Mouse (Mus musculus) lung, adult 18-20 months (tissue): ENCODE results near the gene Uspl1.
"Not testable (repeated sequence)": the region's sequence is repeated elsewhere in the genome, so short reads cannot be mapped to it uniquely, and the experiment has no call there.

Experiments
- DNase-seq, 2 experiments: peaks; one replicate each; pipeline ENCODE4 v3.0.0; 2022; ENCODE audit warnings: mixed read lengths in 2 of 2

Gene Uspl1

DNA sequence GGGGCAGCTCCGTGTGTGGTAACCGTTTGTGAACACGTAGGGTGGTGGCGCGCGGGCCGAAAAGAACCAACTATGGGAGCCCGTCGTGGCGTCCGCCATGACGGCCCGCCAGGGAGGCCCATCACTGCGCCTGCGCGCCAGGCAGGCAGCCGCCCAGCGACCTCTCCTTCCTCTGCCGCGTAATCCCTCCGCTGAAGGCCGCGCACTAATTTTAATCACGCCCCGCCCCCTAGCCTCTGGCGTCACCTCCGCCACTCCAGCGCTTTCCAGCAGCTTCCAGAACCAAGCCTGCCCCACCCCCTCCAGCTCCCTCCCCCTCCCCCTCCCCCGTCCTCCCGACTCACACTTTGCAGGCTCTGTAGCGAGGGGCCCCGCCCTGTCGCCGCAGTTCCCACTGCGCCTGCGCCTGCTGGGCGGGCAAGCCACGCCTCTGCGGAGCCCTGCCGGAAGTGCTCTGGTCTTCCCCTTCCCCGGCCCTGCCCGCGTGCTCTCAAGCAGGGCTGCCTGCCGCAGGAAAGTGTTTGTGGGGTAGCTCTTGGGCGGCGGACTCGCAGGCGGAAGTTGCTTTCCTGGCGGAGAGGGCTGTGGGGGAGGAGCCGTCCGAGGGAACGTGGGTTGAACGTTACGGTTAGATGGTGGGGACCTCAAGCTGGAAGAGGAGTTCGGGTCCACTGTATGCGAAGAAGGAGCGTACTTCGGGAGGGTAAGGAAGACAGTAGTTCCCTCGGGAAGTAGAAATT is at the start of gene Uspl1, which contains the start of gene Hmgb1:
Gene Uspl1, plus strand, starts transcription at position 247 of the 740 bp plus-strand sequence.
Gene Hmgb1, minus strand, starts transcription at position 386 of the 740 bp plus-strand sequence.
- DNase-seq = peak; percentile 98 to 99

DNA sequence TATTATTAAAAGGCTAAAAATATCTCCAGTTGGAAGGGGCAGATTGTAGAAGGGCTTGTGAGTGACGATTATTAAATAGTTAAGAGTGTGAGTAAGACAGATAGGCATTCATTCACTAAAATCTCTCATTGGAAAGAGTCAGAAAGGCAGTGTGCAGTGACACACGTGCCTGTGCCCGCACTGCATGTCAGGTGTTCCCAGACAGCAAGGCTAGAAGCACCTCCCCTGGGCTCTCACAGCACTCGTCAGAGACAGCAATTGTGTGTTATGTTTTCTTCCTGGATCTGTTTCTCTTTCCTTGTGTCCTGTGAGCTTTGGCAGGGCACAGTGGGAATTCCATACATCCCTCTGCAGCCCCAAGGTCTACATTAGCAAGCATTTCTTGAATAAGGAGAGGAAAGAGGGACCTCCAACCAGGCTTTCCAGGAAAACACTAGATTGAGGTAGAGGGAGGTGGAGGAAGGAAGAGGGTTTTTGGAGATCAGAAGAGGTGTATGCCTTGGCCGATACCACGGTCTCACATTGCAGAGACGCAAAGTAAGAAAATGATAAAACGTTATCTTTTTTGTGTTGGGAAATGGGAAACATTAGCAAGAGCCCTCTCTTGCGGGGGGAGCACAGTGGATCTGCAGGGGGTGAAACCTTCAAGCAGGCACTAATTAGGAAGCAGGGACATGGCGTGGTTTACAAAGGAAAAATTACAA is 49.2 kb upstream of the Uspl1 start:
- no peak for DNase-seq

DNA sequence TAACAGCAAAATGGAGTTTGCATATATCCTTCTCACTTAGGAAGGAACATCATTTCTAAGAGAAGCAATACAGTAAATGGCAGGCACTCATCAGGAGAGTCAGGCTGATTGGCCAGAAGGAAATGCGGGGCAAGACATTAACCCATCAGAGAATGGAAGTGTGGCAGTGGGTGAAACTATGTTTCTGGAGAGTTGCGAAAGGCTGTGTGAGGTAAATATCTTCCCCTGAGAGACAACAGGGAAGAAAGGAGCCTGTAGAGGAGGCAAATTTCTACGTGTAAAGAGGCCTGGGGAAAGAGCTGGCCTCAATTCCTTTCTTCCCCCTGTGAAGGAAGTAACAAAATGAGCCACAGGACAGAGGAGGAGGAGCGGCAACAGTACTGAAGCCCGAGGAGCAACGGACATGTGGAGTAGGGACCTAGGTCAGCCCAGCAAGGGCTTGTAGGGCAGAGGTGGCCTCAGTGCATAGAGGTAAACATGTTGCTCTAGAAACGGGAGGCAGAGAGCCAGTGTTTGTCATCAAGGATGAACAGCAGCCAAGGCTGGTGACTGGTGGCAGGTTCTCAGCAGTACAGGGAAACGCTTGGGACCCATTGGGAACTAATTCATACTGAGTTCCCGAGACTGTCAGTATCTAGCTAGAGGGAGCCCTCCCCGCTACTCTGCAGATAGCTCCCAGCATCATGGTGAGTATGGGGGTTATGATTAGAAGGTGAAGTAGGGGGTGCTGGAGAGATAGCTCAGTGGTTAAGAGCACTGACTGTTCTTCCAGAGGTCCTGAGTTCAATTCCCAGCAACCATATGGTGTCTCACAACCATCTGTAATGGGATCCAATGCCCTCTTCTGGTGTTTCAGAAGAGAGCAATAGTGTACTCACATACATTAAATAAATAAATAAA is 48.4 kb upstream of the Uspl1 start:
- DNase-seq = no peak

DNA sequence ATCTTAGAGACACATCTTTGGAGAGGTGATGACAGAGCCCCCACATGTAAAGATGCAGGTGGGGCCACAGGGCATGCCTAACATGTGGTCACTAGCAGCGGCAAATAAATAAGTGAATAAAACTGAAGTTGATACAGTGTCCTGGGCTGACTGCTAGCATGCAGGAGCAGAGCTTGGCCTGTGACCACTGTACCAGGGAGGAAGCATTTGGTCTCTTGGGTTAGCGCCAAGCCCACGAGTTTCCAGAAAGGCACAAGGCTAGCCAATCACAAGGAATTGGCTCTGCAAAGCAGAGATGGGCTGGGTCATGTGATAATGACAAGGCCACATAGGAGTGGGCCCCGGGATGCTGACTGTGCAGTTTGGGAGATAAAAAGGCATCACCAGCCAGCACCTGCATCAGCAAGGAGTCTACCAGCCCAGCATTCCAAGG is 47.2 kb upstream of the Uspl1 start:
- no peak for DNase-seq

DNA sequence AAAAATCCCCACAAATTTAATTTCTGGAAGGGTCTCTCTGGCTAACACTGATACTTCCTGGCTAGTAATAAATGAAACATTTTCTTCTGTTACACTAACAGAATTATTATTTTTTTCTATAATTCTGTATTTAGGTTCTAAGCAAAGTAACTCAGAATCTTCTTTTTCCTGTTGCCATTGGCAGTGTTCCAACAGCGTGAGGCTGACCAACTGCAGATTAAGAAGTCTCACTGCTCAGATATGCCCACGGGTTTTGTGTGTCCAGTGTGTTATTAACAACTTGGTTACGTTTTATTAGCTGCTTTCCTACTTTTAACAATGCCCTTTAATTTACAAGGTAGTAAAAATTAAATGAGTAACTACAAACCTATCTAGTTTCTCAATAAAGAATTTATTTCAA is 46.7 kb upstream of the Uspl1 start:
- DNase-seq = no peak

DNA sequence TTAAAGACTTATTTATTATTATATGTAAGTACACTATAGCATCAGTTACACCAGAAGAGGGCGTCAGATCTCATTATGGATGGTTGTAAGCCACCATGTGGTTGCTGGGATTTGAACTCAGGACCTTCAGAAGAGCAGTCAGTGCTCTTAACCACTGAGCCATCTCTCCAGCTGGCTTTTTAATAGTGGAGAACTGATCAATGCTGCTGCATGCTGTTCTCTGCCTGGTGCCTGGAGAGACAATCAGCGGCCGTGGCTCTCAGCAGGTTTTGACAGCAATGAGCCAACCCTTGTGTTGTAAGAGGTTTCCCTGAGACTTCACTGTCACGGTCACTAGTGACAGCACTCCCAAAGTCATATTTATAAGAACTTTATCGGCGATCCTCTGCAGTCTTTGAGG is 46.1 kb upstream of the Uspl1 start:
- not testable (repeated sequence) for DNase-seq

DNA sequence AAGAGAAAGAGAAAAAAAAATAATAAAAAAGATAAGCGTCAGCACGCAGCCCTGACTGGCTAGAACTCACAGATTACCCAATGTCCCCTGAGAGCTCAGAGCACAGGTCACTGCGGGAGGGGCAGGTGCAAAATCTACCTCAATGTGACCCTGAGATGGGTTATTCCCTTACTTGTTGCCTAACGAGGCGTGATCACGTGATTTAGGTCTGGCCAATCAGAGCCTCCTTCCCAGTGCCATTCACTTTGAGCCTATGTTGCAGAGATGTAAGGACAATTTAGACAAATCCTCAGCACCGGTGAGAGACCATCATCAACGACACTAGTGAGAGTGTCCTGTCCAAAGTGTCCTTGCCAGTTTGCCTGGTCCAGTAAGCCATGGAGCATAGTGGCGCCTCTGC is 43.8 kb upstream of the Uspl1 start:
- no peak for DNase-seq

DNA sequence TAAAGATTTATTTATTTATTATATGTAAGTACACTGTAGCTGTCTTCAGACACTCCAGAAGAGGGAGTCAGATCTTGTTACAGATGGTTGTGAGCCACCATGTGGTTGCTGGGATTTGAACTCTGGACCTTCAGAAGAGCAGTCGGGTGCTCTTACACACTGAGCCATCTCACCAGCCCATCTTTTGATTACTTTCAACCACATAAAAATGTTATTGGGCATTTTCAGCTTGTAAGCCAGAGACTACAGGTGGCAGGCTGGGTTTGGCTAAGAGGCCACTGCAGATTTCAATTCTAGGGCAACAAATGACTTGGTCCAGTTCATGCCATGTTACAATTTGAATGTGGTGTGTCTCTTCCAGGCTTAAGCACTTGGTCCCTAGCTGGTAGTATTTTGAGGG is 43.0 kb upstream of the Uspl1 start:
- not testable (repeated sequence) for DNase-seq

DNA sequence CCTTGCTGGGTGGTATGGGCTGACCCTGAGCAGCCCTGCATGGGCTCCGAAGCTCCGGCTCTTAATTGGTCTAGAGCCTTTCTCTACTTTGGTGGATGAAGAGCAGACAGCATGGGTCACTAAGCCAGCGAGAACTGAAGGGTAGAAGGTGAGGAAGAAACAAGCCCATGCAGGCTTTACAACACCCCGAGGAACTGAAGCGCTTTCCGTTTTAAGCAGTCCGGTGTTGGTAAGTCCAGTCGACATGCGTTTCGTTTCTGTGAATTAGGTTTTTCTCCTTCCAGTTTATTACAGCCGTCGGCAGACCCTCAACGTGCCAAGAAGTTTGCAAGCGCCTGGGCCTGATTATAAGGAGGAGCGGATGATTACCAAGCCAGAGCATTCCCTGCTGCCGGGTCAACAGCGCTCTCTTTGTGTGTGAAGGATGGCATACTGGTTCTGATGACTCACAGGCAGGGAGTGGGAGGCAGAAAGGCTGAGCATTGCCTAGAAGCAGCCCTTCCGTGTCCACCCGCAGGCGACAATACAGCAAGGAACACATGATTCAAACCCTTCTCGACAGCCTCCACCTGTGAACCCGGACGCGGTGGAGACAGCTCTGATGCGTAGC is 40.3 kb upstream of the Uspl1 start:
- peak; percentile 13 to 33 for DNase-seq

DNA sequence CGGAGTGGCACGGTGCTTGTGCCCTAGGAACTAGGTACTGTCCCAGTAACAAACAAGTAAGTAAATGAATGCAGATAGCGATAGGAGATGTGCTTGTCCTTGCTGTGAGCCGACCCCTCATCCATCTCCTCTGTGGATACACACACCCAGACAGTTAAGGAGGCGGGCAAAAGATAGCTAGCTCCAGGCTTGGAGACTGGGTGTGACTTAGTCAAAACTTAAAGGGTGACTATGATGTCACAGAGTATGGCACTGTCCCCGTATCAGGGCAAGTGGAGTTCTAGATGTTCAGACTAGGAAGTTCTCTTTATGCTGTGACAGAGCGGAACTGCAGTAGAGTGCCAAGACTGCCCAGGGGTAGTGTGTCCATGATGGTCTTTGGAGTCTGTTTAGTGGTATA is 37.5 kb upstream of the Uspl1 start:
- no peak for DNase-seq

DNA sequence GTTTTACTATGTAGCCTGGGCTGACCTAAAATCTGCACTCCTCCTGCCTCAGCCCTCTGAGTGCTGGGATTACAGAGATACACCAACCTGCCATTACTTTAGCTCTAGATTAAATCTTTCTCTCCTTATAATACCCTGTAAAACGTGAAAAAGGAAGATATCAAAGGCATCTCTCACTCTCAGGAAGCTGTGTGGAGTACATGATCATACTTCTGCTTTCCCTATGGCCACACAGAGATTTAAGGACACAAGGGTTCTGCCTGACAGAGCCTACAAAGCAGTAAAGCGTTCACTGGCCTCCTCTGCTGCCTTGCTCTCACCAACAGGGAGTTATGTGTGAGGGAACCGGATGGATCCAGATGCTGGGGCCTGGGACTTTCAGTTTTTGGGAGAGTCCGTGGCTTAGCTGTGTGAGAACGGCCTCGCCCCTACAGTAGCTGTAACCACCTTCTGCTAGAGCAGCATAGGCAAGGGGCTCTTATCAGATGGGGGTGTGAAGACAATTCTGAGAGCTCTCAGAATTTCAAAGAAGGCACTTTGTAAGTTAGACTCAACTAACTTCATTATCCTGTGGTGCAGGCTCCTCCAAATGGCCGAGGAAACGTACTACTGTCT is 36.7 kb upstream of the Uspl1 start:
- DNase-seq = no peak

DNA sequence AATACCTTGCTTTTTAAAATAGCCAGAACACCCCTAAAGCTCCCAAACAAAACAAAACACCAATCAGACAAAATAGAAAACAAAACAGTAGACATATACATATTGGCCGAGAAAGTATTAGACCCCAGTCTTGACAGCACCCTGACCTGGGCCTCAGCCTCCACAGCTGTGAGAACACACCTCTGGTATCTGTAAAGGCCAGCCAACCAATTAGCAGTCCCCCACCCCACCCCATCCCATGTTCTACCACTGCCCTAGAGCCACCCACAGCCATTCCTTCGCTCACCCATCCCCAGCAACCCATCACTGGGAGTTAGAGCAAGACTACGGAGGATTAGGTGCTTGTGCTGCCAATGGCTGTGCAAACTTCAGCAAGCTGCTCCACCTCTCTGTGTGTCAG is 33.3 kb upstream of the Uspl1 start:
- DNase-seq = no peak

DNA sequence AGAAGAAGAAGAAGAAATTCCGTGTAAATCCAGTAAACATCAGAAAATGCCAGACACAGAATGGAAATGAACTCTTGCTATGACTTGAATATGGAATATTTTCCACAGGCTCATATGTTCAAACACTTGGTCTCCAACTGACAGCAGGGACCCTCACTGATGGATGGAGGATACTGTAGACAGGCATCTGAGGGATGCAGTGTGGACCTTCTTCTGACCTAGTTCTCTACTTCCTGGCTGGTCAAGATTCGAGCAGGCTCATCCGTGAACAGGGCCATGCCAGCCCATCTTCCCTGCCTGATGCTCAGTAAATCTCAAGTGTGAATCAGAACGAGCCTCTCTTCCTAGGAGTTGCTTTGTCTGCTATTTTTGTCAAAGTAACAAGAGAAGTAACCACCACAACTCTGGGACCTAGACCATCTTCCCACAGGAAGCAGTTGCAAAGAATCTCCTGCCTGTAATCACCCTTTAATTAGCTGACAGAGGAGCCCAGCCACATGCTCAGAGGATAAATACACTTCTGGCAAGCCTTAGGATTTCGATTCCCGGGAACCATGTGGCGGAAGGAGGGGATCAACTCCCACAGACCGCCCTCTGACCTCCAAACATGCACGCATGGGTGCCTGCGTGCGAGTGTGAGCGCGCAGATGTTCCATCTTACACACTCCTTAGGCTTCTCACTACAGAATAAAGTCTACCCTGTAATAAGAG is 31.9 kb upstream of the Uspl1 start:
- peak; percentile 37 to 67 for DNase-seq

DNA sequence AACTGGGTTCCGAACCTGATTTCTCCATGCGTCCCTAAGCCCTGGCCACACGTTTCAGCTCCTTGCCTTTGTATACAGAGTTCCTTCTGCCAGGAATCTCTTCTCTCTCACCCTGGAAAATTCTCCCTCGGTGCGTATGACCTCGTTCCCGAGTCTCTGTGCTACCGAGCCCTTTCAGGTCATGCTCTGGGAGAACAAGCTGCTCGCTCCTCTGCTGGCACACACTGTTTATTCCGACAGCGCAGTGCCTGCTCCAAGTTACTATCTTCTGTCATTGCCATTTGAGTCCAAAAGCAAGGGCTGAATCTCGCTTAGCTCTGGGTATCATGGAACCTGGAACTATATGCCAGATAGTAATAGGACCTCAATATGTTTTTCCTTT is 31.4 kb upstream of the Uspl1 start:
- DNase-seq = peak in 1 of 2 experiments; percentile 23

DNA sequence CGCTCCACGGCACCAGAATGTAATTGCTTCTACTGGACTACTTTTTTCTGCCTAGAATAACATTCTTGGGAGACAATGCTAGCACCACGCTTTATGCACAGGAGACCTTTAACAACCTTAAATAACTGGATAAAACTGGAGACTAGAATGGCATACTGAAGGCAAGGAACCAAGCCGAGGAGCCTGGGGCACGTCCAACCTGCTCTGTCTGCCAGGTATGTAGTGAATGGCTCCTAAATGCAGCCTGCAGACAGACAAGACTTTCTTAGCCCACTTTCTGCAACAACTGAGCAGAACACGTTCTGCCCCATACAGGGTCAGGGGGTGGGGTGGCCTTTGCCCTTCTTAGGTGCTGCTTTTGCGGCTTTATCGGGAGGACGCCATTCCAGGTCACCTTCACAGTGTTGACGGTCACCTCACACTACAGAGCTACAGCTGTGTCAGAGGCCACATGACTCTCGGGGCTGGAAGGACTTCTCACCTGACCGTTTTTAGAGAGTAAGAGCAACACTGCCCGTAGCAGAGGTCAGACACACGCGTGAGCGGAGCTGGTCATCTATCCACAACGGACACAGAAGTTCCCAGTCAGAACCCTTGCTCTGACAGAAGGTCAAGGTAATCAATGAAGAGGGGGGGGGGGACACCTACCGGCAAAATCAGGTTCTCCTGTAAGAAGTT is 27.1 kb upstream of the Uspl1 start:
- no peak for DNase-seq

DNA sequence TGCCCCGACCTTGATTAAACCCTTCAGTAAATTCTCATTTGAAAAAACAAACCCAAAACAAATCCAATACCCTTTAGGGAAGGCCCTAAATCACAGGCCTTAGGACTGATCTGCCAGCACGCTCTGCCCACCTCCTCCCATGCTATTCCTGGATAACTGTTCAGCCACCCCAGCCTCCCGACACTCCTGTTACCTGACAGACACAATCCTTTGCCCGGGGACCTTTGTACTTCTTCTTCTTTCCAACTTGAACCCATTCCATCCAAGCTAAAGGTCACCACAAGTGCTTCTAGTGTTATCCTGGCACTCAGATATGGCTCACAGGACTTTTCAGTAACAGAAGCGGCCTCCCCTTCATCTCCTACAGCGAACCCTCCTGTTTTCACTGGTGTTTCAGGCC is 25.1 kb upstream of the Uspl1 start:
- DNase-seq = no peak

DNA sequence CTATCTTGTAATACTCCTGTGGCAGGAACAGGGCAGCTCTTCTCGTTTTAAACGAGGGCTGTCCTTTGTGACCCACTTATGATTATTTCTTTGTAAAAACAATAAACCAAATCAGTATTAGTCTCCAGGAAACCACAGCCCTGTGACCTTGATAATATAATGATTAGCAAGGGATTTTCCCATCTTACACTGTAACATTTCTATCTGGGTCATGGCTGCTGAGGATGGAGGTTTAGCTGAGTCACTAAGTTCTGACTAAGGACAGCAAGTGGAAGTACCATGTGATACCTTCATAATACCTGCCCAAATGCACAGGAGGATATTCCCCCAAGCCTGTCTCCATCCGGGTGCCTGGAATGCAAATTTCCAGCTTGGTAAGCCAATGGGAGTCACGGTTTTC is 23.7 kb upstream of the Uspl1 start:
- DNase-seq = no peak

DNA sequence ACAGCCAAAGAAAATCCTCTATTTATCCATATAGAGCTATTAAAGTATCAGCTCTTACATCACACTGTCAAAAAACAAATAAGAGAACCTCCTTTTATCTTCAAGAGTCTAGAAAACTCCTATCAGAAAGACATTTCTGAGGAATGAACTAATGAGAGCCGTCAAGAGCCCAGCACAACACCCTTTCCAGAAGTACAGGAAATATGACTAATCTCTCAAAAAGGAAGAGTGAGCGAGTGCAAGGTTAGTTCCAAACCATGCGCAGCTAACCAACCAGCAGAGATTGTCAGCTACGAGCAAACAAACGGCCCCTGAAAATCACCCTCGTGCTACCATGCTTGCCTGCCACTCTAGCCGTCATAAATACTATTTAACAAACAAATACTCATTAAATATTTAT is 21.3 kb upstream of the Uspl1 start:
- peak; percentile 23 to 55 for DNase-seq

DNA sequence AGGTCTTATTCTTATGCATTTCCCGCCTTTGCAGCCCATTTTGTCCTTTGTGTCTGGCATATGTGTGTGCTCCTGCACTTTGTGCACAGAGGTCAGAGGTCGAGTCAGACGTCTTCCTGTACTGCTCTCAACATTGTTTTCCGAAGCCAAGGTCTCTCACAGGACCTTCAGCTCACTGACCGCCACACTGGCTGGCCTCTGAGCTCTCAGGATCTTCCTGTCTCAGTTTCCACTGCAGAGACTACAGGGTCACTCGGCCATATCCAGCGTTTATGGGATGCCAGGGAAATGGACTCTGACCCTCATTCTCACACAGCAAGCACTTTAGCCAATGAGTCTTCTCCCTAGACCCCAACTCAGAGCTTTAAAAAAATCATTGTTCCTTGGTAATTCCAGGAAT is 19.3 kb upstream of the Uspl1 start:
- DNase-seq = no peak

DNA sequence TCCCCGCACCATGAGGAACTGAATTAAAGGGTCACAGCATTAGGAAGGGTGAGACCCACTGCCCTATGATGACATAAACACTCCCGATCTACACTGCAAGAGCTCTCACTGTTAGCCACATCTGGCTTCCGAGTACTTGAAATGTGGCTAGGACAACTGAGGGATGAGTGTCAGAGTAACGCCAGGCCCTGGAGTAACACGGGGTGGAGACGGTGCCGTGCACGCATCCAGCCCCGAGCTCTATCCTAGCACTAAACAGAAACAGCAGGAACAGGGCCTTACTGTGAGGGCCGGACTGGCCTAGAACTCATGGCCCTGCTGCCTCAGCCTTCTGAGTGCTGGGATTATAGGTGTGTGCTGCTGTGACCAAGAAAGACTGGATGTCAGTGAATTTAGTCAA is 18.1 kb upstream of the Uspl1 start:
- no peak for DNase-seq

DNA sequence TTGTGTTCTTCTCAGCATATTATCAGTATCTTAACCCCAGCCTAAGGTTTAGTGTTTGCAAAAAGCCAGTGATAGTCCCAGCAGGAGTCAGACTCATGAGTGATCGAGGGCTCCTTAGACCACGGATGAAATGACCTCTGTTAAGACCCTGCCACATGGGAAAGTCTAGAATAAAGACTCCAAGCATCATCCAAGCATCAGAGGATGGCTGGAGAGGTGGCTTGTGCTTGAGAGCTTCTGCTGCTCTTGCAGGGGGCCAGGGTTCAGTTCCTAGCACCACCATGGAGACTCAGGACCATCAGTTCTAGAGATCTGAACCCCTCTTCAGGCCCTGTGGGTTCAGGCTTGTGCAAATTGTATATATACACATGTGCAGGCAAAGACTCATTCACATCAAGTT is 16.1 kb upstream of the Uspl1 start:
- no peak for DNase-seq
